Mouse (Mus musculus): ENCODE data around the gene Tcte2. TPM values are rescaled to one million over a fixed set of nuclear protein-coding genes. Genes with fewer than 3 reads are reported as not detected.
A peak's percentile ranks its signal among the peaks of the same experiment; 100 is the strongest.
"Not testable (repeated sequence)": the region's sequence is repeated elsewhere in the genome, so short reads cannot be mapped to it uniquely, and the experiment has no call there.

Tcte2 gene
- polyA plus RNA-seq (2016; fragmentation: Nextera tagmentation; extraction: Ambion mirVana), result 0.33 and 0.49 TPM in 2 replicates

GRCm38 (mm10) chr17:13761179-13761913 lies at the start of gene Tcte2:
Tcte2 (minus strand) TSS chr17:13761825.
- Histone ChIP-seq H3K36me3 (no peaks in the 10 kb centered on the region), H3K9me3 (replicated peaks) (no peaks in the 10 kb centered on the region), H3K4me3 (peak within 1 kb of the TSS; percentile 64), H3K27ac (peak within 1 kb of the TSS; percentile 54), H3K27me3 (replicated peaks) (peaks cover 67% of the 10 kb centered on the region), H3K4me2 (peak within 1 kb of the TSS; percentile 69), H3K9ac (peak within 1 kb of the TSS; percentile 61), H3K4me1 (peaks cover 8% of the 10 kb centered on the region; the same call in 1 of the 2 replicates)
- peak; percentile 20 for ATAC-seq
- 1% methylated on average over 74 of the region's 74 CpGs for WGBS (ENCODE audit: insufficient replicate concordance)

DNA sequence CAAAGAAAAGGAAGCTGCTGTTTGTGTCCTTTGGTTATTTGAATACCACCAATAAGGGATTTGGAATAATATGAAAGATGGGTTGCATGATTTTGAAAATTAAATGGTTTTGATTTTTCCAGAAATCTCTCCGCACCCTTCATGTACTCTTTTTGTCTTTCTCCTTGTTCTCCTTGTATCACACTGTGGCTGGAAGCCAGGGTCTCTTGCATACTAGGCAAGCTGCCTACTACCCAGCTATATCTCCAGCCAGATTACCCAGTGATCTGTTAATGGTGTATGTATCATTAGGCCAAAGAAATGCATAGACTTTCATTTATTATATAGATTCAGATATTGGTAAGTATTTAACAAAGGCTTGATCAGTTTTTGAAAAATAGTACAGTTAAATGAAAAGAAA lies 44.4 kb upstream of the Tcte2 start:
- H3K27ac ChIP-seq, result no peak overlapping the region
- H3K9me3 ChIP-seq (replicated peaks), result no peaks in the 10 kb centered on the region
- ATAC-seq, result no peak
- H3K4me3 ChIP-seq, result no peak overlapping the region
- H3K27me3 ChIP-seq (replicated peaks), result no peaks in the 10 kb centered on the region
- H3K36me3 ChIP-seq, result peaks cover 6% of the 10 kb centered on the region; the same call in 1 of the 2 replicates
- WGBS (ENCODE audit: insufficient replicate concordance), result 70% methylated on average over 1 of the region's 1 CpGs
- no peaks in the 10 kb centered on the region for H3K4me1 ChIP-seq
- no peak overlapping the region for H3K4me2 ChIP-seq
- H3K9ac ChIP-seq, result no peak overlapping the region

- no peak overlapping the region for H3K4me3 ChIP-seq
- WGBS (ENCODE audit: insufficient replicate concordance), result 75% methylated on average over 2 of the region's 2 CpGs
- ATAC-seq, result no peak
- H3K9ac ChIP-seq, result no peak overlapping the region
- H3K27ac ChIP-seq, result no peak overlapping the region
- H3K4me1 ChIP-seq, result no peaks in the 10 kb centered on the region
- H3K4me2 ChIP-seq, result no peak overlapping the region
- H3K27me3 ChIP-seq (replicated peaks), result no peaks in the 10 kb centered on the region
- H3K36me3 ChIP-seq, result no peaks in the 10 kb centered on the region; the same call in 1 of the 2 replicates
- no peaks in the 10 kb centered on the region for H3K9me3 ChIP-seq (replicated peaks)
These were observed 41.3 kb upstream of the Tcte2 start for GRCm38 (mm10) chr17:13802836-13803408.

GRCm38 (mm10) chr17:13797691-13798090 lies 36.1 kb upstream of the Tcte2 start:
- WGBS (ENCODE audit: insufficient replicate concordance), result 39% methylated on average over 1 of the region's 1 CpGs
- no peaks in the 10 kb centered on the region for H3K36me3 ChIP-seq
- H3K4me1 ChIP-seq, result no peaks in the 10 kb centered on the region
- H3K27ac ChIP-seq, result no peak overlapping the region
- no peaks in the 10 kb centered on the region for H3K9me3 ChIP-seq (replicated peaks)
- no peaks in the 10 kb centered on the region for H3K27me3 ChIP-seq (replicated peaks)
- no peak overlapping the region for H3K4me2 ChIP-seq
- no peak for ATAC-seq
- H3K9ac ChIP-seq, result no peak overlapping the region
- no peak overlapping the region for H3K4me3 ChIP-seq

- H3K9me3 ChIP-seq (replicated peaks); H3K4me3 ChIP-seq; H3K9ac ChIP-seq; H3K27me3 ChIP-seq (replicated peaks); H3K4me2 ChIP-seq; H3K4me1 ChIP-seq; ATAC-seq; H3K27ac ChIP-seq; H3K36me3 ChIP-seq: not testable (repeated sequence)
- WGBS (ENCODE audit: insufficient replicate concordance), result 72% methylated on average over 2 of the region's 2 CpGs
These were observed 28.4 kb upstream of the Tcte2 start for GRCm38 (mm10) chr17:13790033-13790432.

GRCm38 (mm10) chr17:13783469-13783868 lies 21.8 kb upstream of the Tcte2 start:
- WGBS (ENCODE audit: insufficient replicate concordance), result 51% methylated on average over 1 of the region's 1 CpGs
- no peak for ATAC-seq
- H3K36me3 ChIP-seq, result no peaks in the 10 kb centered on the region

DNA sequence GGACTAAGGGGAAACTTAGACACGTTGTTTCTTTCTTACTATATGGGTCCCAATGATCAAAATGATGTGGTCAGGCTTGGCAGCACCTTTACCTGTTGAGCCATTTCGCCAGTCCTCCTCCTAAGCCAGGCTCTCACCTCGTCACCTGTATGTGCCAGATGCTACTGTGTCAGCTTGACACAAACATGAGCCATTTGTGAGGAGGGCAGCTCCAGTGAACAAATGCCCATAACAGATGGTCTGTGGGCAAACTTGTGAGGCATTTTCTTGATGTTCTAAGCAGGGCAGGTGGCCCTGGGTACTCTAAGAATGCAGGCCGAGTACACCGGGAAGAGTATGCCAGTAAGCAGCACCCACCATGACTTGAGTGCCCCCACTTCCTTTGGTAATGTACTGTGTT lies 20.3 kb upstream of the Tcte2 start:
- no peak overlapping the region for H3K4me3 ChIP-seq
- no peak overlapping the region for H3K27ac ChIP-seq
- H3K9ac ChIP-seq, result no peak overlapping the region
- no peaks in the 10 kb centered on the region for H3K36me3 ChIP-seq
- no peak for ATAC-seq
- WGBS (ENCODE audit: insufficient replicate concordance), result 66% methylated on average over 5 of the region's 5 CpGs
- no peaks in the 10 kb centered on the region for H3K27me3 ChIP-seq (replicated peaks)
- no peaks in the 10 kb centered on the region for H3K9me3 ChIP-seq (replicated peaks)
- H3K4me2 ChIP-seq, result no peak overlapping the region
- H3K4me1 ChIP-seq, result no peaks in the 10 kb centered on the region

More at GRCm38 (mm10) chr17:13783469-13783868, 21.8 kb upstream of the Tcte2 start:
- H3K4me2 ChIP-seq, result no peak overlapping the region
- H3K27me3 ChIP-seq (replicated peaks), result no peaks in the 10 kb centered on the region
- H3K9ac ChIP-seq, result no peak overlapping the region
- H3K27ac ChIP-seq, result no peak overlapping the region
- H3K4me1 ChIP-seq, result no peaks in the 10 kb centered on the region
- no peaks in the 10 kb centered on the region for H3K9me3 ChIP-seq (replicated peaks)
- no peak overlapping the region for H3K4me3 ChIP-seq

GRCm38 (mm10) chr17:13778865-13779264 lies 17.2 kb upstream of the Tcte2 start:
- no peaks in the 10 kb centered on the region for H3K9me3 ChIP-seq (replicated peaks)
- H3K9ac ChIP-seq, result no peak overlapping the region
- ATAC-seq, result no peak
- no peak overlapping the region for H3K27ac ChIP-seq
- H3K4me2 ChIP-seq, result no peak overlapping the region
- no peaks in the 10 kb centered on the region for H3K36me3 ChIP-seq
- WGBS (ENCODE audit: insufficient replicate concordance), result 76% methylated on average over 1 of the region's 1 CpGs
- H3K4me3 ChIP-seq, result no peak overlapping the region
- H3K4me1 ChIP-seq, result no peaks in the 10 kb centered on the region
- H3K27me3 ChIP-seq (replicated peaks), result no peaks in the 10 kb centered on the region

DNA sequence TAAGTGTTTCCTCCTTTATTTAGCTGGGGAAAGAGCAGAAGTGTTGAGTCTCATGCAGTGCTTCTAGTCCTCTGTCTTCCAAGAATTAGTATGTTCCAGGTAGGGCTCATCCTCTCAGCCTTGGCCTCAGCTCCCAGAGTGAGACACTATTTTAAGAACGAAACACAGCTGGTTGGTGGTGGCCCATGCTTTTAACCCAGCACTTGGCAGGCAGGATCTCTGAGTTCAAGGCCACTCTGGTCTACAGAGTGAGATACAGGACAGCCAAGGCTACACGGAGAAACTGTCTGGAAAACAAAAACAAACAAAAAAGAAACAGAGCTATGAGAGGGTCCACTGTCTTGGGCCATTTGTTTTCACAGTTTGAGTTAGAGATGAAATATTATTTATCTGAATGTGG lies 16.1 kb upstream of the Tcte2 start:
- Histone ChIP-seq H3K9me3 (replicated peaks) (no peaks in the 10 kb centered on the region), H3K36me3 (no peaks in the 10 kb centered on the region), H3K27ac (no peak overlapping the region), H3K4me1 (no peaks in the 10 kb centered on the region), H3K9ac (no peak overlapping the region), H3K4me2 (no peak overlapping the region), H3K27me3 (replicated peaks) (no peaks in the 10 kb centered on the region), H3K4me3 (no peak overlapping the region)
- 46% methylated on average over 2 of the region's 2 CpGs for WGBS (ENCODE audit: insufficient replicate concordance)
- no peak for ATAC-seq

DNA sequence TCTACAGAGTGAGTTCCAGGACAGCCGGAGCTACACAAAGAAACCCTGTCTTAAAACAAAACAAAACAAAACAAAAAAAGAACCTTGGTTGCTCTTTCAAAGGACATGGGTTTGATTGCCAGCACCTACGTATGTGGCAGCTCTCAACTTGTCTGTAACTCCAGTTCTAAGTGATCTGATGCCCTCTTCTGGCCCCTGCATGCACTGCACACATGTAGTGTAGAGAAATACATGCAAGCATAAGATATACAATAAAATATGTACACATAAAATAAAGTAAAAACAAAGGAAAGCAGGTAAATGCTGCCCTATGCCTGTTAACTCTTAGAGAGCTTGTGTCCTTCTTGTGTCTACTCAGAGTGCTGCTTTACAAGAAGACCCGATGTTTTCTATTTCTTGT lies 7.6 kb upstream of the Tcte2 start:
- Histone ChIP-seq H3K27me3 (replicated peaks) (peaks cover 4% of the 10 kb centered on the region; the same call in 1 of the 2 replicates), H3K9ac (no peak overlapping the region), H3K36me3 (no peaks in the 10 kb centered on the region), H3K4me2 (no peak overlapping the region), H3K9me3 (replicated peaks) (no peaks in the 10 kb centered on the region), H3K27ac (no peak overlapping the region), H3K4me1 (no peaks in the 10 kb centered on the region), H3K4me3 (no peak overlapping the region)
- ATAC-seq, result no peak
- WGBS (ENCODE audit: insufficient replicate concordance), result 73% methylated on average over 3 of the region's 3 CpGs

DNA sequence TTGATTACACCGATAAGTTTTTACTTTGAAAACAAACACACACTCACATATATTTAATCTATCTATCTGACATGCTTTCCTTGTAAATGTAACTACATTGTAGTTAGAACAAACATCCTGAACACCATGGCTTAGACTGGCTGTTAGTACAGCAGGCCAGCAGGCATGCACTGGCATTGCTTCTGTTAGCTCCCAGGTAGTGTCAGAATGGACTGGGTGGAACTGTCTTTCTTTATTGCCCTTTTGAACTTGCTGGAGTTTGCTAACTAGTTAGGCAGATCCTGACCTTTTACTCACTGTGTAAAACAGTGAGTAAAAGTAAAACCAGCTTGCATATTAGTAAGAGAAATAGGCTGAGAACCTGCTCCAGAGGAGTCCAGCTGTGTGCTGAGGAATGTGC lies 6.9 kb upstream of the Tcte2 start:
- 0 out of 2 replicates have a peak, but pooled peaks have one; percentile 37 for ATAC-seq
- H3K9me3 ChIP-seq (replicated peaks), result no peaks in the 10 kb centered on the region
- no peak overlapping the region for H3K4me2 ChIP-seq
- H3K9ac ChIP-seq, result no peak overlapping the region
- no peaks in the 10 kb centered on the region for H3K36me3 ChIP-seq
- WGBS (ENCODE audit: insufficient replicate concordance), result 72% methylated on average over 1 of the region's 1 CpGs
- no peaks in the 10 kb centered on the region for H3K4me1 ChIP-seq
- H3K27me3 ChIP-seq (replicated peaks), result peaks cover 4% of the 10 kb centered on the region; the same call in 1 of the 2 replicates
- H3K27ac ChIP-seq, result no peak overlapping the region
- no peak overlapping the region for H3K4me3 ChIP-seq

- not testable (repeated sequence) for H3K4me1 ChIP-seq; H3K27ac ChIP-seq; H3K9me3 ChIP-seq (replicated peaks); H3K4me3 ChIP-seq; ATAC-seq; H3K36me3 ChIP-seq; H3K4me2 ChIP-seq; H3K9ac ChIP-seq
- WGBS (ENCODE audit: insufficient replicate concordance), result 92% methylated on average over 2 of the region's 2 CpGs
- peaks cover 32% of the 10 kb centered on the region for H3K27me3 ChIP-seq (replicated peaks)
These were observed 3.3 kb upstream of the Tcte2 start for GRCm38 (mm10) chr17:13764911-13765310.

Data from liver, embryonic 12.5 days (tissue).